Mouse (Mus musculus): ENCODE data around the gene Rrp1. TPM values are rescaled to one million over a fixed set of nuclear protein-coding genes. Genes with fewer than 3 reads are reported as not detected.

Rrp1 gene
- total and polyA plus RNA-seq, 3 experiments: 51.3 to 94.4 (median 88.8) TPM

GRCm38 (mm10) chr10:78441606-78442005 lies 28.8 kb upstream of the Rrp1 start:
- WGBS: 85% methylated on average over 5 of the region's 5 CpGs
- no peak overlapping the region for H3K4me3 ChIP-seq

GRCm38 (mm10) chr10:78440812-78441211 lies 28.0 kb upstream of the Rrp1 start:
- TF ChIP-seq CTCF (IDR thresholded peaks at IDR 0.05) (peak; percentile 79), POLR2A (IDR thresholded peaks at IDR 0.05; ENCODE audit: insufficient read depth, low read depth, low read length) (no peak), EP300 (IDR thresholded peaks at IDR 0.05; ENCODE audit: insufficient read depth, low read depth, low read length) (no peak)
- Histone ChIP-seq H3K36me3 (ENCODE audit: control insufficient read depth, insufficient read depth, low read length) (no peaks in the 10 kb centered on the region), H3K4me1 (ENCODE audit: control insufficient read depth, insufficient read depth, low read length) (no peaks in the 10 kb centered on the region; the same call in 1 of the 2 replicates), H3K27ac (no peak overlapping the region), H3K79me2 (replicated peaks; ENCODE audit: control insufficient read depth, insufficient read depth, low read length) (no peaks in the 10 kb centered on the region), H3K27me3 (ENCODE audit: control insufficient read depth, insufficient read depth, low read length) (no peaks in the 10 kb centered on the region), H3K9ac (ENCODE audit: low read depth, low read length) (no peak overlapping the region), H3K4me3 (no peak overlapping the region)
- intact Hi-C loops (cut with DNase I): loop anchor here (2.0 kb wide), 1 partner anchor 46 kb away; no protein-coding TSS in a partner anchor
- DNase-seq: no peak
- WGBS: 70% methylated on average over 9 of the region's 9 CpGs

More at GRCm38 (mm10) chr10:78441606-78442005, 28.8 kb upstream of the Rrp1 start:
- no peaks in the 10 kb centered on the region for H3K27me3 ChIP-seq (ENCODE audit: control insufficient read depth, insufficient read depth, low read length)
- DNase-seq: no peak
- H3K36me3 ChIP-seq (ENCODE audit: control insufficient read depth, insufficient read depth, low read length): no peaks in the 10 kb centered on the region
- no peaks in the 10 kb centered on the region for H3K79me2 ChIP-seq (replicated peaks; ENCODE audit: control insufficient read depth, insufficient read depth, low read length)
- H3K4me1 ChIP-seq (ENCODE audit: control insufficient read depth, insufficient read depth, low read length): no peaks in the 10 kb centered on the region; the same call in 1 of the 2 replicates
- H3K9ac ChIP-seq (ENCODE audit: low read depth, low read length): no peak overlapping the region
- H3K27ac ChIP-seq: no peak overlapping the region
- intact Hi-C loops (cut with DNase I): loop anchor here (2.0 kb wide), 1 partner anchor 45 kb away; no protein-coding TSS in a partner anchor
- no peak for TF ChIP-seq EP300 (IDR thresholded peaks at IDR 0.05; ENCODE audit: insufficient read depth, low read depth, low read length)
- no peak for TF ChIP-seq CTCF (IDR thresholded peaks at IDR 0.05)
- no peak for TF ChIP-seq POLR2A (IDR thresholded peaks at IDR 0.05; ENCODE audit: insufficient read depth, low read depth, low read length)

- H3K27ac ChIP-seq: no peak overlapping the region
- no peak overlapping the region for H3K4me3 ChIP-seq
- DNase-seq: peak in 1 of 2 experiments; percentile 44
- no peaks in the 10 kb centered on the region for H3K36me3 ChIP-seq (ENCODE audit: control insufficient read depth, insufficient read depth, low read length)
- no peaks in the 10 kb centered on the region for H3K27me3 ChIP-seq (ENCODE audit: control insufficient read depth, insufficient read depth, low read length)
- WGBS: 74% methylated on average over 7 of the region's 7 CpGs
- no peaks in the 10 kb centered on the region; the same call in 1 of the 2 replicates for H3K4me1 ChIP-seq (ENCODE audit: control insufficient read depth, insufficient read depth, low read length)
- no peaks in the 10 kb centered on the region for H3K79me2 ChIP-seq (replicated peaks; ENCODE audit: control insufficient read depth, insufficient read depth, low read length)
- intact Hi-C loops (cut with DNase I): loop anchor here (2.0 kb wide), 1 partner anchor 47 kb away; no protein-coding TSS in a partner anchor
- 0 out of 2 replicates have a peak, but pooled peaks have one; percentile 9 for TF ChIP-seq EP300 (IDR thresholded peaks at IDR 0.05; ENCODE audit: insufficient read depth, low read depth, low read length)
- no peak for TF ChIP-seq POLR2A (IDR thresholded peaks at IDR 0.05; ENCODE audit: insufficient read depth, low read depth, low read length)
- no peak overlapping the region for H3K9ac ChIP-seq (ENCODE audit: low read depth, low read length)
Measured at GRCm38 (mm10) chr10:78439990-78440389, 27.1 kb upstream of the Rrp1 start.

GRCm38 (mm10) chr10:78439550-78439949 lies 26.7 kb upstream of the Rrp1 start:
- intact Hi-C loops (cut with DNase I): no loop called here
- Histone ChIP-seq H3K4me1 (ENCODE audit: control insufficient read depth, insufficient read depth, low read length) (no peaks in the 10 kb centered on the region; the same call in 1 of the 2 replicates), H3K4me3 (no peak overlapping the region), H3K9ac (ENCODE audit: low read depth, low read length) (no peak overlapping the region), H3K79me2 (replicated peaks; ENCODE audit: control insufficient read depth, insufficient read depth, low read length) (no peaks in the 10 kb centered on the region), H3K36me3 (ENCODE audit: control insufficient read depth, insufficient read depth, low read length) (no peaks in the 10 kb centered on the region), H3K27me3 (ENCODE audit: control insufficient read depth, insufficient read depth, low read length) (no peaks in the 10 kb centered on the region), H3K27ac (no peak overlapping the region)
- 64% methylated on average over 5 of the region's 5 CpGs for WGBS
- DNase-seq: peak in 1 of 2 experiments; percentile 18
- TF ChIP-seq POLR2A (IDR thresholded peaks at IDR 0.05; ENCODE audit: insufficient read depth, low read depth, low read length): no peak
- peak; percentile 53 for TF ChIP-seq CTCF (IDR thresholded peaks at IDR 0.05)

- no peak overlapping the region for H3K9ac ChIP-seq (ENCODE audit: low read depth, low read length)
- no peaks in the 10 kb centered on the region for H3K36me3 ChIP-seq (ENCODE audit: control insufficient read depth, insufficient read depth, low read length)
- H3K79me2 ChIP-seq (replicated peaks; ENCODE audit: control insufficient read depth, insufficient read depth, low read length): no peaks in the 10 kb centered on the region
- DNase-seq: peak; percentile 59 to 83
- no peaks in the 10 kb centered on the region; the same call in 1 of the 2 replicates for H3K4me1 ChIP-seq (ENCODE audit: control insufficient read depth, insufficient read depth, low read length)
- no peaks in the 10 kb centered on the region for H3K27me3 ChIP-seq (ENCODE audit: control insufficient read depth, insufficient read depth, low read length)
- H3K27ac ChIP-seq: no peak overlapping the region
- intact Hi-C loops (cut with DNase I): no loop called here
- TF ChIP-seq EP300 (IDR thresholded peaks at IDR 0.05; ENCODE audit: insufficient read depth, low read depth, low read length): no peak
- TF ChIP-seq CTCF (IDR thresholded peaks at IDR 0.05): no peak; the same call in 1 of the 2 replicates
- TF ChIP-seq POLR2A (IDR thresholded peaks at IDR 0.05; ENCODE audit: insufficient read depth, low read depth, low read length): no peak
- no peak overlapping the region for H3K4me3 ChIP-seq
- 17% methylated on average over 5 of the region's 5 CpGs for WGBS
Measured at GRCm38 (mm10) chr10:78438094-78438493, 25.3 kb upstream of the Rrp1 start.

GRCm38 (mm10) chr10:78432853-78433252 lies 20.0 kb upstream of the Rrp1 start:
- 61% methylated on average over 3 of the region's 3 CpGs for WGBS
- Histone ChIP-seq H3K36me3 (ENCODE audit: control insufficient read depth, insufficient read depth, low read length) (no peaks in the 10 kb centered on the region), H3K27ac (no peak overlapping the region), H3K9ac (ENCODE audit: low read depth, low read length) (no peak overlapping the region), H3K4me1 (ENCODE audit: control insufficient read depth, insufficient read depth, low read length) (no peaks in the 10 kb centered on the region), H3K79me2 (replicated peaks; ENCODE audit: control insufficient read depth, insufficient read depth, low read length) (no peaks in the 10 kb centered on the region), H3K27me3 (ENCODE audit: control insufficient read depth, insufficient read depth, low read length) (no peaks in the 10 kb centered on the region), H3K4me3 (no peak overlapping the region)
- TF ChIP-seq POLR2A (IDR thresholded peaks at IDR 0.05; ENCODE audit: insufficient read depth, low read depth, low read length) (no peak), EP300 (IDR thresholded peaks at IDR 0.05; ENCODE audit: insufficient read depth, low read depth, low read length) (no peak)
- intact Hi-C loops (cut with DNase I): no loop called here
- DNase-seq: no peak

Data from heart, adult 2 months (tissue).